Mouse (Mus musculus) ES-E14 (cell line): ENCODE data around the gene Olfr690.

ENCODE experiments used
- CHD2 ChIP-seq: IDR thresholded peaks from 2 replicates; pipeline ENCODE4 v1.6.1; 2014; ENCODE audit warnings: mild to moderate bottlenecking, low read depth, low read length, inconsistent platforms
- ZNF384 ChIP-seq: IDR thresholded peaks from 2 replicates; pipeline ENCODE4 v1.6.1; 2012; ENCODE audit warnings: low read depth, low read length, inconsistent platforms

- TF ChIP-seq CHD2 (no peak), ZNF384 (no peak)
Measured at GRCm38 (mm10) chr7:105374866-105375265, 41.0 kb upstream of the Olfr690 start, which contains the start of gene Gm5901.
